Mouse (Mus musculus) bone marrow, adult 2 months (tissue): ENCODE data around the gene Ssr1. TPM values are rescaled to one million over a fixed set of nuclear protein-coding genes. Genes with fewer than 3 reads are reported as not detected.

Source experiments
- H3K27ac ChIP-seq: fragments of 200-500 bp; 2 replicates; pipeline ENCODE4 v1.5.1; 2012; ENCODE audit warnings: low read depth, mild to moderate bottlenecking, control low read depth, inconsistent platforms, low read length; ENCODE audit not compliant: control insufficient read depth, poor library complexity, insufficient read depth
- H3K4me1 ChIP-seq: fragments of 200-500 bp; 2 replicates; pipeline ENCODE4 v1.6.1; 2011; ENCODE audit warnings: low read length; ENCODE audit not compliant: control insufficient read depth, insufficient read depth
- H3K4me3 ChIP-seq: fragments of 200-500 bp; replicated peaks from 2 replicates; pipeline ENCODE3; 2011; ENCODE audit warnings: mild to moderate bottlenecking, low read depth, low read length, control low read depth; ENCODE audit not compliant: control insufficient read depth
- CTCF ChIP-seq: fragments of 200-500 bp; IDR thresholded peaks from 2 replicates; pipeline ENCODE4 v1.5.1; 2011; ENCODE audit warnings: low read length, control low read depth; ENCODE audit not compliant: control insufficient read depth, insufficient read depth
- POLR2A ChIP-seq: fragments of 200-500 bp; IDR thresholded peaks from 2 replicates; pipeline ENCODE4 v1.6.1; 2011; ENCODE audit warnings: low read depth, mild to moderate bottlenecking, control low read depth, low read length, borderline replicate concordance; ENCODE audit not compliant: control insufficient read depth
- WGBS: fragments of 180-500 bp; shearing (Covaris S2); methylation state at CpG from one replicate; pipeline ENCODE4 v1.1.7; 2018; 5-methylcytosine and 5-hydroxymethylcytosine counted together
- polyA plus RNA-seq: library from polyadenylated mRNA; stranded (reverse); fragments of >200 nt; gene quantifications from 2 replicates; pipeline ENCODE4 v1.2.4, GENCODE M21; 2011; ENCODE audit warnings: low replicate concordance; ENCODE audit not compliant: missing spikeins, insufficient read depth, insufficient read length

Gene Ssr1
- polyA plus RNA-seq, 1 experiment, result 56.0 TPM

DNA sequence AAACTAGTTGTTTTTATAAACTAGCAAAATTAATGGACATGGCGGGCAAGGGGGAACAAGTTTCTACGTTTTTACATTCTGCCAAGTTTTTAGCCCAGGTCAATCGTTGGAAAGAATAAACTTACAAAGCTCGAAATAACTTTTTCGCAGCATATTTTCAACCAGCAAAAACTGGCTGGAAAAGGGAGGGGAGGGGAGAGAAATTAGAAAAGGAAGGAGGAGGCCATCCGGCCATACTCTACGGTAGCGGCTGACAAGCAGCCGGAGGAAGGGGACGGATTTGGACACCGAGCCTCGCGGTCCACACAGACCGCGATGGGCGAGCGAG lies 677 bp downstream of the Ssr1 start:
- under 1% methylated on average over 17 of the region's 17 CpGs for WGBS
- Histone ChIP-seq H3K27ac (peak overlapping the region; percentile 97), H3K4me1 (peaks cover 4% of the 10 kb centered on the region), H3K4me3 (peak overlapping the region; percentile 99)
- TF ChIP-seq CTCF (no peak), POLR2A (no peak)

GRCm38 (mm10) chr13:37992638-37993371 lies 1.2 kb downstream of the Ssr1 start:
- WGBS, result 6% methylated on average over 10 of the region's 10 CpGs
- peak overlapping the region; percentile 93 for H3K4me3 ChIP-seq
- no peak for TF ChIP-seq CTCF
- TF ChIP-seq POLR2A, result no peak

GRCm38 (mm10) chr13:37989701-37990100 lies 4.3 kb downstream of the Ssr1 start:
- Histone ChIP-seq H3K27ac (no peak overlapping the region), H3K4me1 (peaks cover 4% of the 10 kb centered on the region), H3K4me3 (no peak overlapping the region)
- 84% methylated on average over 8 of the region's 8 CpGs for WGBS
- no peak for TF ChIP-seq POLR2A

More at GRCm38 (mm10) chr13:37992638-37993371, 1.2 kb downstream of the Ssr1 start:
- Histone ChIP-seq H3K27ac (peak overlapping the region; percentile 14; the same call in 1 of the 2 replicates), H3K4me1 (peaks cover 4% of the 10 kb centered on the region)

DNA sequence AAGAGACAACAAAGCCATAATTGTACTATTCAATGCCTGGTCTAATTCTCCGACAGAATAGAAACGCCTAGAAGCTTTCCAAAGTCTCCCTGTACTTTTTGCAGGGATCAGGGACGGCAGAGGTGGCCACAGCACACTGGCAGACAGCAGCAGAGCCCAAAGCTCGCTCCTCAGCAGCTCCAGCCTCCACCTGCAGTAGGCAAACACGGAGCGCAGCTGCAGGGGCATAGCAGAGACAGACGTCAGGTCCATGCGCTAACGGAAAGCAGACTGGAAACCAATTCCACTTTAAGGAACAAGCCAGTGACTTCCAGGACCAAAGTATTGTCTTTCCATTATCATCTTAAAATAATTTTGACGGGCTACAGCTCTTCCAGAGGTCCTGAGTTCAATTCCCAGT lies 7.9 kb downstream of the Ssr1 start:
- no peak overlapping the region for H3K4me3 ChIP-seq
- no peak for TF ChIP-seq POLR2A
- TF ChIP-seq CTCF, result no peak
- H3K27ac ChIP-seq, result no peak overlapping the region
- H3K4me1 ChIP-seq, result peaks cover 1% of the 10 kb centered on the region
- 91% methylated on average over 10 of the region's 10 CpGs for WGBS

- H3K4me3 ChIP-seq, result no peak overlapping the region
- TF ChIP-seq CTCF, result no peak
- WGBS, result 89% methylated on average over 5 of the region's 5 CpGs
- no peaks in the 10 kb centered on the region for H3K4me1 ChIP-seq
- no peak overlapping the region for H3K27ac ChIP-seq
Observed at GRCm38 (mm10) chr13:37981063-37981462, 13.0 kb downstream of the Ssr1 start.

- no peaks in the 10 kb centered on the region for H3K4me1 ChIP-seq
- TF ChIP-seq CTCF (no peak), POLR2A (no peak)
- H3K27ac ChIP-seq, result no peak overlapping the region
- no peak overlapping the region for H3K4me3 ChIP-seq
- WGBS, result 94% methylated on average over 10 of the region's 10 CpGs
Observed at GRCm38 (mm10) chr13:37980346-37980745, 13.7 kb downstream of the Ssr1 start.

DNA sequence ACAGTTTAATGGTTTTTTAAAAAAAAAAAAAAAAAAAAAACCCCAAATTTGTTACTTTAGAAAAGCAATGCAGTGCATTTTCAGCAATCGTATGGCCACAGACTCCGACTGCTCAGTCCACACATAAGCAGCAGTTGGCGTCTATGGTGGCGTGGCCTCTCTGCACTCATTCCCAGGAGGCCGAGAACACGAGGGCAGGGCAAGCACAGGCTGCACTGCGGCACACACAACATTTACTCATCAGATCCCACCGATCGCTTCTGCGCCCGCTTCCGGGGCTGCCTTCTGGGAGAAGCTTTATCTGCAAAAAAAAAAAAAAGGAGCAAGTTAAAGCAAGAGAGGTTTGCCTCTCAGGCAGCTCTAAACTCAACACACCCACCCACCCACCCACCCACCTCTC lies 14.5 kb downstream of the Ssr1 start:
- no peak overlapping the region for H3K27ac ChIP-seq
- WGBS, result 94% methylated on average over 12 of the region's 12 CpGs
- TF ChIP-seq CTCF (no peak), POLR2A (no peak)
- no peak overlapping the region for H3K4me3 ChIP-seq
- no peaks in the 10 kb centered on the region for H3K4me1 ChIP-seq

- H3K4me3 ChIP-seq, result no peak overlapping the region
- no peaks in the 10 kb centered on the region for H3K4me1 ChIP-seq
- TF ChIP-seq POLR2A, result no peak
- no peak for TF ChIP-seq CTCF
- no peak overlapping the region for H3K27ac ChIP-seq
- WGBS, result 90% methylated on average over 5 of the region's 5 CpGs
Observed at GRCm38 (mm10) chr13:37974731-37975130, 19.3 kb downstream of the Ssr1 start.

DNA sequence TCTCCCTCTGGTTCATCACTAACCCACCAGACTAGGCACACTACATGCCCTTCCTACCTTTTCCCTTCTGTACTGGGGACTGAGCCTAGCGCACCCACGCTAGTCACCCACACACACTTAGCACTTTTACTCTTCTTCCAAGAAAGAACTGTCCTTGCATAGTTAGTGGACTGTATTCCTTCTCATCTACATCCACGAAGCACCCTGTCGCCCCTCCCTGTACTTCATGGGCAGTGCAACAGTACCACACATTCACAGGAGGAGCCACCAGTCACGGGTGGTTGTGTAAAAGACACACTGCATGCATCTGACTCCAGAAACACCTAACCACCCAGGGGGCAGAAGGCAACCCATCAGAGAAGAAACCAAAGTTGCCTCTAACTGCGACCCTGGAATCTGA lies 20.0 kb downstream of the Ssr1 start:
- WGBS, result 87% methylated on average over 6 of the region's 6 CpGs
- TF ChIP-seq POLR2A (no peak), CTCF (no peak)
- H3K27ac ChIP-seq, result no peak overlapping the region

More for the DNA sequence above, 20.0 kb downstream of the Ssr1 start:
- no peak overlapping the region for H3K4me3 ChIP-seq
- no peaks in the 10 kb centered on the region for H3K4me1 ChIP-seq
